ENCODE assay signal across 17 mouse cellular contexts in the genomic region with DNA sequence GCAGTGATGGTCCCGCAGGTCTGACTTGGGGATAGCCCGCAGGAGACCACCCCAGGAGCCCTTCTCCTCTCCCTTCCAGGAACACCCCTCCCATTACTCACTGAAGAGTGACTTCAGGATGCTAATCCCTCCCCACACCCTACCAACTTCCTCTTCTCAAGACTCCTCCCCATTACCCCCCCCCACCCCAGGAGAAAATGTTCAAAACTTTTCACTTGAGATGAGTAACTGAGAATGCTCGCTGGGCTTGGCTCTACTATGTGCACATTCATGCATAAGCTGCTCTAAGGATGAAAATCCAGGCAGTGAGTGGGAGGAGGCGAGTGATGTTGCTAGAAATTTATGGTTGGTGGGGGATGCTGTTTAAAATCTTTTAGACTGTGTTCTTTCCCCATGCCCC. TPM values are rescaled to one million over a fixed set of nuclear protein-coding genes. Genes with fewer than 3 reads are reported as not detected.
DNase-seq lines count a peak whose midpoint lies in the region; ATAC-seq and TF ChIP-seq lines count a peak whose summit lies in the region.
"Had no signal": no experiment of that assay in that cellular context is flagged by ENCODE, and none has a peak within 500 bp of the region (broad histone marks: within the 10 kb centered on the region; RNA-seq: fewer than 3 reads in every experiment).

No protein-coding gene starts in this region.

- H3K4me3 ChIP-seq in embryonic facial prominence, embryonic 15.5 days (replicated peaks): no peak overlapping the region
- H3K4me3 ChIP-seq in embryonic facial prominence, embryonic 10.5 days: no peak overlapping the region
- no peak overlapping the region for H3K4me3 ChIP-seq in bone marrow macrophage, adult 2 months (ENCODE audit: insufficient read depth, low read length)
- H3K4me3 ChIP-seq in myocyte: peak overlapping the region; percentile 99
- no peak overlapping the region for H3K4me3 ChIP-seq in hindbrain, embryonic 12.5 days

- TF ChIP-seq POLR2A in bone marrow macrophage, adult 2 months (IDR thresholded peaks at IDR 0.05; ENCODE audit: borderline replicate concordance, low read depth, low read length): no peak
- no peak for TF ChIP-seq POLR2A in myocyte (IDR thresholded peaks at IDR 0.05; ENCODE audit: insufficient read length, low read depth)

- no peaks in the 10 kb centered on the region for H3K36me3 ChIP-seq in embryonic facial prominence, embryonic 15.5 days
- H3K36me3 ChIP-seq in embryonic facial prominence, embryonic 10.5 days (replicated peaks): no peaks in the 10 kb centered on the region
- H3K36me3 ChIP-seq in myocyte (ENCODE audit: control insufficient read depth, insufficient read depth): peaks cover 30% of the 10 kb centered on the region
- H3K36me3 ChIP-seq in hindbrain, embryonic 12.5 days: no peaks in the 10 kb centered on the region
- H3K36me3 ChIP-seq: hindbrain, embryonic 15.5 days; kidney, embryonic 15.5 days had no signal

- H3K9ac ChIP-seq in embryonic facial prominence, embryonic 15.5 days: no peak overlapping the region
- no peak overlapping the region for H3K9ac ChIP-seq in hindbrain, embryonic 12.5 days
- H3K9ac ChIP-seq: hindbrain, embryonic 15.5 days had no signal

- no peak for TF ChIP-seq CTCF in bone marrow macrophage, adult 2 months (IDR thresholded peaks at IDR 0.05; ENCODE audit: low read depth, low read length)

- H3K4me2 ChIP-seq in embryonic facial prominence, embryonic 15.5 days (replicated peaks): no peak overlapping the region
- H3K4me2 ChIP-seq in myocyte (ENCODE audit: low read depth): peak overlapping the region; percentile 90
- no peak overlapping the region for H3K4me2 ChIP-seq in hindbrain, embryonic 12.5 days (replicated peaks)

- WGBS in embryonic facial prominence, embryonic 15.5 days: 59% methylated on average over 4 of the region's 4 CpGs
- WGBS in embryonic facial prominence, embryonic 10.5 days: 66% methylated on average over 4 of the region's 4 CpGs
- 61% methylated on average over 4 of the region's 4 CpGs for WGBS in hindbrain, embryonic 12.5 days

- 0 out of 2 replicates have a peak overlapping the region, but pooled peaks have one; percentile 44 for H3K27ac ChIP-seq in embryonic facial prominence, embryonic 15.5 days (replicated peaks)
- H3K27ac ChIP-seq in embryonic facial prominence, embryonic 10.5 days (replicated peaks): no peak overlapping the region
- peak overlapping the region; percentile 18; the same call in 1 of the 2 replicates for H3K27ac ChIP-seq in bone marrow macrophage, adult 2 months (ENCODE audit: insufficient read depth, low read depth, low read length)
- H3K27ac ChIP-seq in hindbrain, embryonic 12.5 days: no peak overlapping the region
- H3K27ac ChIP-seq: hindbrain, embryonic 15.5 days had no signal

- peaks cover 29% of the 10 kb centered on the region for H3K79me2 ChIP-seq in myocyte (ENCODE audit: control insufficient read depth, insufficient read depth)

- H3ac ChIP-seq in myocyte (ENCODE audit: control insufficient read depth, insufficient read length): no peak overlapping the region

- no peaks in the 10 kb centered on the region for H3K27me3 ChIP-seq in embryonic facial prominence, embryonic 15.5 days
- peaks cover 11% of the 10 kb centered on the region for H3K27me3 ChIP-seq in embryonic facial prominence, embryonic 10.5 days (replicated peaks; ENCODE audit: low read depth, poor library complexity, severe bottlenecking)
- H3K27me3 ChIP-seq in myocyte (ENCODE audit: control insufficient read depth, insufficient read depth, insufficient read length): no peaks in the 10 kb centered on the region
- H3K27me3 ChIP-seq in hindbrain, embryonic 12.5 days: 0 out of 2 replicates have a peak, but pooled peaks cover 9% of the 10 kb centered on the region
- H3K27me3 ChIP-seq: kidney, embryonic 15.5 days had no signal

- H3K4me1 ChIP-seq in embryonic facial prominence, embryonic 15.5 days: peaks cover 40% of the 10 kb centered on the region
- H3K4me1 ChIP-seq in embryonic facial prominence, embryonic 10.5 days: peaks cover 28% of the 10 kb centered on the region
- H3K4me1 ChIP-seq in bone marrow macrophage, adult 2 months (ENCODE audit: control insufficient read depth, insufficient read depth, low read length): peaks cover 45% of the 10 kb centered on the region
- H3K4me1 ChIP-seq in hindbrain, embryonic 12.5 days: peaks cover 7% of the 10 kb centered on the region

- H3K9me3 ChIP-seq in embryonic facial prominence, embryonic 15.5 days (replicated peaks): no peaks in the 10 kb centered on the region
- no peaks in the 10 kb centered on the region for H3K9me3 ChIP-seq in embryonic facial prominence, embryonic 10.5 days
- no peaks in the 10 kb centered on the region for H3K9me3 ChIP-seq in hindbrain, embryonic 12.5 days (replicated peaks)
- H3K9me3 ChIP-seq: hindbrain, embryonic 15.5 days; kidney, embryonic 15.5 days had no signal

- ATAC-seq in embryonic facial prominence, embryonic 15.5 days (ENCODE audit: insufficient number of reproducible peaks, low FRiP score, low TSS enrichment, low read depth): no peak
- no peak for ATAC-seq in hindbrain, embryonic 12.5 days (ENCODE audit: low FRiP score)

- no peak for DNase-seq in embryonic facial prominence, embryonic 10.5 days (ENCODE audit: low spot score)
- peak; percentile 55 for DNase-seq in CD4-positive helper T cell, adult 2 months (ENCODE audit: low read depth, low spot score)
- DNase-seq in layer of hippocampus, adult 8-10 months (ENCODE audit: low spot score in 2 of 2): no peak
- no peak for DNase-seq in gastrocnemius, postnatal 4 days (ENCODE audit: low spot score in 2 of 2)
- DNase-seq: layer of hippocampus, postnatal 36 days had no signal

TF ChIP-seq in myocyte, 11 proteins besides CTCF, POLR2A, EP300 and RAD21:
- TF ChIP-seq CEBPB (IDR thresholded peaks at IDR 0.05; ENCODE audit: insufficient read depth, poor library complexity, severe bottlenecking): no peak
- no peak for TF ChIP-seq E2F4 (IDR thresholded peaks at IDR 0.05; ENCODE audit: insufficient read depth)
- TF ChIP-seq TCF12 (IDR thresholded peaks at IDR 0.05; ENCODE audit: insufficient read depth, poor library complexity, severe bottlenecking): no peak
- TF ChIP-seq TCF3 (IDR thresholded peaks at IDR 0.05; ENCODE audit: insufficient read length, low read depth): no peak
- TF ChIP-seq USF1 (IDR thresholded peaks at IDR 0.05; ENCODE audit: low read depth): no peak
- no peak for TF ChIP-seq POLR2AphosphoS2 (IDR thresholded peaks at IDR 0.05; ENCODE audit: insufficient read length, low read depth)
TF ChIP-seq in myocyte: peak in this region for 0.

RNA-seq across cellular contexts. Expression of a gene that starts 0.6 kb away (rescaled TPM):
- 449 and 474 TPM in 2 replicates for polyA plus RNA-seq in embryonic facial prominence, embryonic 15.5 days (2015; fragmentation: Nextera tagmentation; extraction: Ambion mirVana)
- polyA plus RNA-seq in embryonic facial prominence, embryonic 10.5 days (2016; fragmentation: Nextera tagmentation; extraction: Ambion mirVana): 17.7 and 21.3 TPM in 2 replicates
- polyA plus RNA-seq in bone marrow macrophage, adult 2 months (2012; ENCODE audit: insufficient read depth, insufficient read length, missing spikeins): 1,285 and 1,346 TPM in 2 replicates
- 2,472 TPM for polyA plus RNA-seq in myocyte (2012; fragmentation: generic; extraction: Trizol)
- total RNA-seq in layer of hippocampus, adult 8-10 months (2022): 10 to 100 TPM; 22.1 to 95.0 (median 51.5) TPM
- total RNA-seq in gastrocnemius, postnatal 4 days (2021): 100 to 1,000 TPM; 140 to 154 TPM
- 28.5 and 30.3 TPM in 2 replicates for polyA plus RNA-seq in hindbrain, embryonic 12.5 days (2016; fragmentation: Nextera tagmentation; extraction: Ambion mirVana)

RNA-seq across cellular contexts. Expression of a gene that starts 3.7 kb away (rescaled TPM):
- polyA plus RNA-seq in embryonic facial prominence, embryonic 15.5 days (2015; fragmentation: Nextera tagmentation; extraction: Ambion mirVana): 2.8 and 3.1 TPM in 2 replicates
- polyA plus RNA-seq in embryonic facial prominence, embryonic 10.5 days (2016; fragmentation: Nextera tagmentation; extraction: Ambion mirVana): not detected in 2 replicates
- polyA plus RNA-seq in bone marrow macrophage, adult 2 months (2012; ENCODE audit: insufficient read depth, insufficient read length, missing spikeins): not detected in 2 replicates
- polyA plus RNA-seq in myocyte (2012; fragmentation: generic; extraction: Trizol): 0.19 TPM
- total RNA-seq in layer of hippocampus, adult 8-10 months (2022): not detected
- total RNA-seq in gastrocnemius, postnatal 4 days (2021): not detected
- polyA plus RNA-seq in hindbrain, embryonic 12.5 days (2016; fragmentation: Nextera tagmentation; extraction: Ambion mirVana): not detected in 2 replicates
- total RNA-seq: layer of hippocampus, postnatal 36 days had no signal
- polyA plus RNA-seq: cortical plate, adult 2 months; heart, embryonic 11.5 days; hindbrain, embryonic 15.5 days; kidney, embryonic 15.5 days; limb, embryonic 11.5 days; lung, adult 2 months; midbrain, embryonic 14.5 days; neural tube, embryonic 14.5 days had no signal

RNA-seq across cellular contexts. Expression of a gene that starts 8.5 kb away (rescaled TPM):
- 24.9 and 31.5 TPM in 2 replicates for polyA plus RNA-seq in embryonic facial prominence, embryonic 15.5 days (2015; fragmentation: Nextera tagmentation; extraction: Ambion mirVana)
- polyA plus RNA-seq in embryonic facial prominence, embryonic 10.5 days (2016; fragmentation: Nextera tagmentation; extraction: Ambion mirVana): 1.1 TPM in 1 of 2 replicates, not detected in the other
- 2,861 and 3,059 TPM in 2 replicates for polyA plus RNA-seq in bone marrow macrophage, adult 2 months (2012; ENCODE audit: insufficient read depth, insufficient read length, missing spikeins)
- 3,627 TPM for polyA plus RNA-seq in myocyte (2012; fragmentation: generic; extraction: Trizol)
- total RNA-seq in layer of hippocampus, adult 8-10 months (2022): 10 to 100 TPM in 1 of 4 experiments, 1 to 10 TPM in 3; 2.7 to 17.2 (median 5.7) TPM
- total RNA-seq in gastrocnemius, postnatal 4 days (2021): 10 to 100 TPM; 15.7 to 17.2 TPM
- 1.2 and 1.3 TPM in 2 replicates for polyA plus RNA-seq in hindbrain, embryonic 12.5 days (2016; fragmentation: Nextera tagmentation; extraction: Ambion mirVana)
- polyA plus RNA-seq: neural tube, embryonic 14.5 days had no signal

RNA-seq across cellular contexts. Expression of a gene that starts 10.4 kb away (rescaled TPM):
- not detected in 2 replicates for polyA plus RNA-seq in embryonic facial prominence, embryonic 15.5 days (2015; fragmentation: Nextera tagmentation; extraction: Ambion mirVana)
- polyA plus RNA-seq in embryonic facial prominence, embryonic 10.5 days (2016; fragmentation: Nextera tagmentation; extraction: Ambion mirVana): not detected in 2 replicates
- polyA plus RNA-seq in bone marrow macrophage, adult 2 months (2012; ENCODE audit: insufficient read depth, insufficient read length, missing spikeins): not detected in 2 replicates
- polyA plus RNA-seq in myocyte (2012; fragmentation: generic; extraction: Trizol): 0.89 TPM
- total RNA-seq in layer of hippocampus, adult 8-10 months (2022): not detected
- total RNA-seq in gastrocnemius, postnatal 4 days (2021): not detected
- polyA plus RNA-seq in hindbrain, embryonic 12.5 days (2016; fragmentation: Nextera tagmentation; extraction: Ambion mirVana): not detected in 2 replicates
- total RNA-seq: layer of hippocampus, postnatal 36 days had no signal
- polyA plus RNA-seq: cortical plate, adult 2 months; heart, embryonic 11.5 days; hindbrain, embryonic 15.5 days; kidney, embryonic 15.5 days; limb, embryonic 11.5 days; lung, adult 2 months; midbrain, embryonic 14.5 days; neural tube, embryonic 14.5 days had no signal

RNA-seq across cellular contexts. Expression of a gene that starts 22.0 kb away (rescaled TPM):
- polyA plus RNA-seq in embryonic facial prominence, embryonic 15.5 days (2015; fragmentation: Nextera tagmentation; extraction: Ambion mirVana): not detected in 2 replicates
- polyA plus RNA-seq in embryonic facial prominence, embryonic 10.5 days (2016; fragmentation: Nextera tagmentation; extraction: Ambion mirVana): not detected in 2 replicates
- polyA plus RNA-seq in bone marrow macrophage, adult 2 months (2012; ENCODE audit: insufficient read depth, insufficient read length, missing spikeins): not detected in 2 replicates
- not detected for polyA plus RNA-seq in myocyte (2012; fragmentation: generic; extraction: Trizol)
- not detected for total RNA-seq in layer of hippocampus, adult 8-10 months (2022)
- not detected for total RNA-seq in gastrocnemius, postnatal 4 days (2021)
- not detected in 2 replicates for polyA plus RNA-seq in hindbrain, embryonic 12.5 days (2016; fragmentation: Nextera tagmentation; extraction: Ambion mirVana)
- total RNA-seq: layer of hippocampus, postnatal 36 days had no signal
- polyA plus RNA-seq: cortical plate, adult 2 months; heart, embryonic 11.5 days; hindbrain, embryonic 15.5 days; kidney, embryonic 15.5 days; limb, embryonic 11.5 days; lung, adult 2 months; midbrain, embryonic 14.5 days; neural tube, embryonic 14.5 days had no signal

Comparison
In these comparisons a context has a peak if more than half of its experiments do, and no peak if none do; other contexts are left out.
1. H3K27ac ChIP-seq: peak in embryonic facial prominence, embryonic 15.5 days (single experiment) and bone marrow macrophage, adult 2 months (single experiment); none in embryonic facial prominence, embryonic 10.5 days (single experiment) and hindbrain, embryonic 12.5 days (single experiment).
2. RNA of a gene that starts 0.6 kb away (polyA plus RNA-seq): 2,472 TPM in myocyte (single experiment), 1,285 to 1,346 TPM in bone marrow macrophage, adult 2 months and 449 to 474 TPM in embryonic facial prominence, embryonic 15.5 days; 28.5 to 30.3 TPM in hindbrain, embryonic 12.5 days and 17.7 to 21.3 TPM in embryonic facial prominence, embryonic 10.5 days; every median in the first group is over 10 times any median in the second.
3. RNA of a gene that starts 8.5 kb away (polyA plus RNA-seq): 3,627 TPM in myocyte (single experiment) and 2,861 to 3,059 TPM in bone marrow macrophage, adult 2 months; 24.9 to 31.5 TPM in embryonic facial prominence, embryonic 15.5 days, 1.2 to 1.3 TPM in hindbrain, embryonic 12.5 days and 1.1 TPM in embryonic facial prominence, embryonic 10.5 days; every median in the first group is over 10 times any median in the second.